Mouse (Mus musculus) A20 (cell line): ENCODE data around the gene Exoc1.

Experiments
- DNase-seq: peaks from one replicate; pipeline ENCODE4 v3.0.0-alpha.2; 2011; ENCODE audit warnings: low read depth, low spot score

The Exoc1 gene

GRCm38 (mm10) chr5:76609702-76610370 is 80.7 kb downstream of the Exoc1 start:
- no peak for DNase-seq

- no peak for DNase-seq
Measured at GRCm38 (mm10) chr5:76612867-76613499, 83.9 kb downstream of the Exoc1 start.

GRCm38 (mm10) chr5:76615276-76615675 is 86.2 kb downstream of the Exoc1 start:
- no peak for DNase-seq

GRCm38 (mm10) chr5:76616196-76616747 is 87.2 kb downstream of the Exoc1 start:
- DNase-seq: no peak

- DNase-seq: no peak
Measured at GRCm38 (mm10) chr5:76618750-76619149, 89.6 kb downstream of the Exoc1 start.
